Mouse (Mus musculus): Measurements from ENCODE around the gene Cnr2.

DNA sequence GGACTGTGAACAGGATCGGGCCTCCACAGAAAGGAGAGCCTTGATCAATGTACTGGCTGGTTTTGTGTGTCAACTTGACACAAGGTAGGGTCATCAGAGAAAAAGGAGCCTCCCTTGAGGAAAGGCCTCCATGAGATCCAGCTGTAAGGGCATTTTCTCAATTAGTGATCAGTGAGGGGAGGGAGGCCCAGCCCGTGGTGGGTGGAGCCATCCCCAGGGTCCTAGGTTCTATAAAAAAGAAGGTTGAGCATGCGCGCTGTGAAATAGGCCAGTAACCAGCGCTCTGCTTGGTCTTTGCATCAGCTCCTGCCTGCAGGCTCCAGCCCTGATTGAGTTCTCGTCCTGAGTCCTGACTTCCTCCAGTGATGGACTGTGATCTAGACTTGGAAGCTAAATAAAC lies 10.7 kb upstream of the Cnr2 start:
- TF ChIP-seq POLR2A (IDR thresholded peaks at IDR 0.05; ENCODE audit: insufficient read depth, low read depth, low read length) (no peak), EP300 (IDR thresholded peaks at IDR 0.05; ENCODE audit: insufficient read depth, low read depth, low read length) (no peak), CTCF (IDR thresholded peaks at IDR 0.05) (no peak)
